Mouse (Mus musculus) mature B cell (primary cell): ENCODE measurements around the gene Kcnc3.

Source experiments
- in situ Hi-C: fragments of 300-500 bp; cut with MboI; formaldehyde crosslinking; loops from 2 replicates; pipeline ENCODE4 v1.14.3; 2019

The Kcnc3 gene

DNA sequence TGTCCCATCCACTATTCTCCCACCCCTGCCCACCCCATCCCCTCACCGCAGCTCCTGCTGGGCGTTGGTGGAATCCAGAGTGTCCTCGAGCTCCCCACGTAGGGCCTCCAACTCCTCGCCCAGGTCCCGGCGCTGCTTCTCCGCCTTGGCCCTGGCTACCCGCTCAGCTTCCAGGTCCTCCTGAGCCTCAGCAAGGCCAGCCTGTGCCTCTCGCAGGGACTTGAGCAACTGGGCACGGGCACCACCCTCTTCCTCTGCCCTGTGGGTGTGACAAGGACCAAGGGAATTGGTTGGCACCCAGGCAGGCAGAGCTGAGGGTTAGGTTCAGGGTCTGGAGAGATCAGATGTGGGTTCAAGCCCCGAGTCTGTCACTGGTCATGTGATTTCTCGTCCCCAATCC is 36.5 kb downstream of the Kcnc3 start:
- in situ Hi-C loops = no loop called here

DNA sequence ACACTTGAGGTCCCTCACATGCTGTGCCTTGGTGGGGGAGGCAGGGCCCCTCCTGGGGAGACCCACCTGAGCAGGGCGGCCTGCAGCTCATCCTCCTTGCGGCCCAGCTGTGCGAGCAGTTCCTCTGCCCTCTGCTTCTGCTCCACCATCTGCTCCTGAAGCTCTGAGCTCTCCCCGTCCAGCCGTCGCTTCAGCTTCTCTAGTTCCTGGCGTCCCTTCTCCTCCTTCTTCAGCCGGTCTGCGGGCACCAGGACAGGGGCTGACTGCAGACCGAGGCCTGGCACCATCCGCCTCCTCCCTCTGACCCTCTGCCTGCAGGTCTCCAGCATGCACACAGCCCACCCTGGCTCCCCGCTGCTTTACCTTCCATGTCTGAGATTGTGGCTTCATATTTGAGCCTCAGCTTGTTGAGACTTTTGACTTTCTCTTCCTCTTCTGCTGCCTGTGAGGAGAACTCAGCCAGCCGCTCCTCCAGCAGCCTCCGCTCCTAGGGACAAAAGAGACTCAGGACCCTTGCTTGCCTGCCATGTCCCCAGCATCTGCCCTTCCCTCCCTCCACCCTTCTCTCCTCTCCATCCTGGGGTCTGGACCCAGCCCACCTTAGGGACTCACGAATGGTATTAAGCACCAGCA is 38.1 kb downstream of the Kcnc3 start:
- in situ Hi-C loops = no loop called here

DNA sequence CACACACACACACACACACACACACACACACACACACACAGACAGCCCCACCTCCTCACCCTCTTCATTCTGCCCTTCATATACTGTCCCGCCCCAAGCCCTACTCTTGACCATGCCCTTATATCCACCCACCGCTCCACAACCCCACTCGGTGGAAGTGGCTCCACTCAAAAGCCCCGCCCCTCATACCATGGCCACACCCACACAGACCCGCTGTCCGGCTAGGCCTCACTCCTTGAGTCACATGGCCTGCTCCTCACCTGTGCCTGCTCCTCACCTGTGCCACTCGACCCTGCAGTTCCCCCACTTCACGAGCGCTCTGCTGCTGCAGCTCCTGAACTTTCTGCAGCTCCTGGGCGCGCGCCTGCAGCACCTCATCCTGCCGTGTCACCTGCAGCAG is 40.0 kb downstream of the Kcnc3 start:
- in situ Hi-C loops = no loop called here

DNA sequence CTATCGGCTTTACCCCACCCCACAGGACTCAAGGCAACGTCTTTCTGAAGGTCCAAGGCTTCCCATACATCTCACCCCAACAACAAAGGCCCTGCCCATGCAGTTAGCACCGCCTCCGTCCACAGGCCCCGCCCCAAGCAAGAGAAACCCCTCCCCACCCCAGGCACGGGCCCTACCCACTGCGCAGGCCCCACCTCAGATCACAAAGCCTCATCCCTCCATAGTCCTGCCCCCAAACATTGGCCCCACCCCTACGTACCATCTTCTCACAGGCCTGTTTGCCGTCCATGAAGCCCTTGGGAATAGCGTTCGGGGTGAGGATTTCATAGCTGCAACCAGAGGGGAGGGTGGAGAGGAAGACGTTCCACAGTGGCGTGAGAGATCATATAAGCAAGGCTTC is 42.2 kb downstream of the Kcnc3 start:
- in situ Hi-C loops = no loop called here

DNA sequence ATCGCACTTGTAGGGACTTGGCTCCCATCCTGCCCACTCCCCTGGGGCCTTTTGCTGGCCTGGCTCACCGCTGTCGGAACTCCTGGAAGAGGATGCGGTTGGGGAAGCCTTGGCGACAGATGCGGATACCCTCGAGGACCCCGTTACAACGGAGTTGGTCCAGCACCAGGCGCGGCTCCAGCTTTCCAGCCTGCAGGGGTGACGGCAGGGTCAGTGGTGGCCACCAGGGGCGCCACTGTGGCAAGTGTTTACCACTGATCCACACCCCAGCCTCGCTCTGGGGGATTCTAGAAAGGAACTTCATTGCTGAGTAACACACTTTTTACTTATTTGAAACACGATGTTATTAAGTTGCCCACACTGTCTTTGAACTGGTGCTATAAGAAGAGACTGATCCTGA is 42.9 kb downstream of the Kcnc3 start:
- in situ Hi-C loops = no loop called here

DNA sequence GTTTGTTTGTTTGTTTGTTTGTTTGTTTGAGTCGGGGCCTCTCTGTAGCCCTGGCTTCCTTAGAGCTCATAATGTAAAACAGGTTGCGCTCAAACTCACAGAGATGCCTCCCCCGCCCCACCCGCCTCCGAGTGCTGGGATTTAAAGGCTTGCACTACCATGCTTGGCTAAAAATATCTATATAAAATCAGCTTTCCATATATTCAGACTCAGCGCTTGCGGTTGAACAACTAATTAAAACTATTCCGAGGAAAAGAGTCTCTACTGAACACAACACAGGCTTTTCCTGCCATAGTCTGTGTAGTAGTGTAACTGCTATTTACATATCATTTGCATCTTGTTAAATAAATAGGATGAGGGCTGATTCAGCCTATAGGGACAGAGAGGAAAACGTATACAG is 46.2 kb downstream of the Kcnc3 start:
- in situ Hi-C loops = no loop called here

DNA sequence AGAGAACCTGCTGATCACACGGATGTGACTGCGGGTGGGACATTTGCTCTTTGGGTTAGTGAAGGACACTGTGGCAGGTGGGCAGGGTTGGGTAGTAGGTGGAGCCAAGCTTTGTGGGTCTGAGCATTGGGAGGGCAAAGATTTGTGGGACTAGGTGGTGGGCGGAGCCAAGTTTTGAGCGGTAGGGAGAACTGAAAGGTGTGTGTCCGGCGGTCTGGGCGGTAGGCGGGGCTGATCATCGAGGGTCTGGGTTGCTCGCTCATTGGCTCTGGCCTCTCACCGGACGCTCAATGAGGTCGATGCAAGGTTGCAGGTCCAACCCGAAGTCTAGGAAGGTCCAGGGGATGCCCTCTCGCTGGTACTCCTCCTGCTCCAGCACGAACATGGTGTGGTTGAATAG is 48.2 kb downstream of the Kcnc3 start:
- in situ Hi-C loops = no loop called here

GRCm38 (mm10) chr7:44640843-44641605 is 50.6 kb downstream of the Kcnc3 start:
- in situ Hi-C loops = loop anchor here (5.0 kb wide), 1 partner anchor 134 kb away; no protein-coding TSS in a partner anchor

DNA sequence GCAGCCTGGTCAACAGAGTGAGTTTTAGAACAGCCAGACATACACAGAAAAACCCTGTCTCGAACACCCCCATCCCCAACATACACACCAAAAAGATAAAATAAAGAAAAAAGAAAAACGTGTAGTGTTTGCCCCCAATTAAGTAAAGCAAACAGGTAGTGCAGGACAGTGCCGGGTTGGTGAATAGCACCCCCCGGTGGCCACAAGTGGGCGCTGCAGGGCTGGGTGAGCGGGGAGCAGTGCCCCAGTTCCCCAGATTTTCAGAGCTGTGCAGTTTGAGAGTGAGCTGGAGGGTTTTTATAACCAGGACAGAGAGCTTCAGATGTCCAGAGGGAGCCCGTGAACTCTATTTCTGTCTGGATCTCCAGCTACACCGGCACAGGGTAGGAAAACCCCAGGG is 51.4 kb downstream of the Kcnc3 start:
- in situ Hi-C loops = loop anchor here (5.0 kb wide), 1 partner anchor 135 kb away; no protein-coding TSS in a partner anchor

- in situ Hi-C loops = no loop called here
Measured at GRCm38 (mm10) chr7:44645256-44645655, 54.8 kb downstream of the Kcnc3 start.

- in situ Hi-C loops = no loop called here
Measured at GRCm38 (mm10) chr7:44645951-44646350, 55.5 kb downstream of the Kcnc3 start.

DNA sequence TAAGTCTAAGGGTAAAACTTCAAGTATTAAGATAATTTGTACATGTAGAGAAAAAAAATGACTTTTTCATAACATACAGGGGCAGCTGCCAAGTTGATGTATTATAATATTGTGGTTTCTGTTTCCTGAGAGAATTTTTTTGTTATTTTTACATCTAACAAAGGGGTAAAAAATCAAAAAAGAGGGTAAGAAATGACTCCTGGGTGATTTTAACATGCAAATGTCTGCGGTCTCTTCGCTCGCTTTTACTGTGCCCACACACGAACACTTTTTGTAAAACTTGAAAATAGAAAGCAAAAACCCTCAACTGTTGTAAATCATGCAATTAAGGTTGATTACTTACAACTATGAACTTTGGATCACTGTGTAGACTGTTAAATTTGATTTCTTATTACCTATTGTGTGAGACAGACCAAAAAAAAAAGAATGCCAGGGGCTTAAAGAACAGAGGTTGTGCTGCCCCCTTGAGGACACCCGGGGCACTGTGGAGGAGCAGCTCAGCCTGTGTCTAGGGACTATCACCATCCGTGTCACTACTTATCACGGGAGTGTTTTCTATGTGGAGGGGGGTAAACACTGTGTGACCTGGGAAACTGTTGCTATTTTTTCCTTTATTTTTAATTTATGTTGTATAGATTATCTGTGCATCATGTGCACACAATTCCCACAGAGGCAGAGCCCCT is 56.7 kb downstream of the Kcnc3 start:
- in situ Hi-C loops = no loop called here

DNA sequence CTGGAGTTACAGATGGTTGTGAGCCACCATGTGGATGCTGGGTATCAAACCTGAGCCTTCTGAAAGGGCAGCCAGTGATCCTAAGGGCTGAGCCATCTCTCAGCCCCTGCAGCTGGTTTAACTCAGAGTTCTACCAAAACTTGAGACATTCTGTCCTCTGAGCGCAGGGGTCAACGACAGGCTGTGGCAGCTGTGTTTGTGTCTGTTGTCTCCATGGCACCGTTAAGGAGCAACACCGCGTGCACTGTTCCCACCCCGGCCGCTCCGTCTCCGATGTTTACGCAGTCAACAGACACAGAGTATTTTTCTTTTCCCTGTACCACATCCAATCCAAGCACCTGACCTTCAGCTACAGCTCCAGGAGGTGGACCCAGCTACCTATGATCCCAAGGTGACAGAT is 57.3 kb downstream of the Kcnc3 start:
- in situ Hi-C loops = no loop called here

- in situ Hi-C loops = no loop called here
Measured at GRCm38 (mm10) chr7:44649094-44649610, 58.7 kb downstream of the Kcnc3 start.

- in situ Hi-C loops = no loop called here
Measured at GRCm38 (mm10) chr7:44649990-44650389, 59.5 kb downstream of the Kcnc3 start.

- in situ Hi-C loops = no loop called here
Measured at GRCm38 (mm10) chr7:44651416-44651815, 61.0 kb downstream of the Kcnc3 start.

GRCm38 (mm10) chr7:44653773-44654172 is 63.3 kb downstream of the Kcnc3 start:
- in situ Hi-C loops = no loop called here
